ENCODE assay signal across 8 mouse cellular contexts in the genomic region with DNA sequence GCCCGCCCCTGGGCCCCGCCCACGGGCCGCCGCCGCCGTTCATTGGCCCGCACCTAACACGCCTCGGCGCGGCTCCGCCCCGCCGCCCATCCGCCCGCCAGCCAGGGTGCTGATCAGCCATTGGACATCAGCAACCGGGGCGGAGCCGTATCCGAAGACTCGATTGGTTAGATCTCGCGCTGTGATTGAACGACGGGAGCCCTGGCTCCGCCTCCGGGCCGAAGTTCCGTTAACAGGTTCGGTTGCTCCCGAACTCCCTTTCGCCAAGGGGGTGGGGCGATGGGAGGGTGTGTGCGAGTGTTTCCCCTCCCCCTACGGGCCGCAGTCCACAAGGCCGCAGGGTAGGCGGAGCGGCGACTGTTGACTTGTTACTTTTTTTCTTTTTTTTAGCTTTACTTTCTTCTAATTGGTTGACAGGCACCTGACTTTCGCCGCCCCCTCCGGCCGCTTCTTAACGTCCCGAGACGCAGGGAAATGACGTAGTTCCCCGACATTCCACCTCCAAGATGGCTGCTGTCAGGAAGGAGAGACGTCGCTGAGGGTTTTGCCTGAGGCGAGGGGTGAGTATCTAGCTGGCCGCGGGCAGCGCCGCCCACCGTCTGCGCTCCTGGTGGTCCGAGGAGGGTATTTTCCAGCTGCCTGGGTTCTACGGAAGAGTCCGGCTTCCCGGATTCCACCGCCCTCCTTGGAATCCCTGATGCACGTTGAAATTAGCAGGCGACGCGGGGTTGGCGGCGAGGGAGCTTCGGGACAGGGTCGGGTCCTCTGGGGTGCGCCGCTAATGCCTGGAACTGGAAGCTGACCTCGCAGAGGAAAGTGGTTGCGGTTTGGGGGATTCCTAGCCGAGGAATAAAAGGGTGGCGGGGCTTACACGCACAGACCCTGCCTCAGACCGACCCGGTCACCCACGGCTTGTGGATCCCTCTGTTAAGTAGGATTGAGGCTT. TPM values are rescaled to one million over a fixed set of nuclear protein-coding genes. Genes with fewer than 3 reads are reported as not detected.
DNase-seq lines count a peak whose midpoint lies in the region; ATAC-seq and TF ChIP-seq lines count a peak whose summit lies in the region.

A gene (plus strand): TSS at position 259 of the 946 bp plus-strand sequence.

- intact Hi-C loops in heart, postnatal 10 days (cut with DNase I), result no loop called here

- ATAC-seq in cerebellum, adult (ENCODE audit: insufficient number of reproducible peaks, low FRiP score, low TSS enrichment), result peak; percentile 96
- ATAC-seq in forebrain, embryonic 13.5 days, result peak; percentile 97
- peak; percentile 92 for ATAC-seq in liver, postnatal 0 days
- peak; percentile 98 for ATAC-seq in neural tube, embryonic 14.5 days (ENCODE audit: low read depth)

- no peak for TF ChIP-seq CTCF in ES-Bruce4 (IDR thresholded peaks at IDR 0.05; ENCODE audit: low read depth, low read length)
- peak; percentile 37 for TF ChIP-seq CTCF in liver, postnatal 0 days (IDR thresholded peaks at IDR 0.05; ENCODE audit: low read depth)

- TF ChIP-seq POLR2A in ES-Bruce4 (IDR thresholded peaks at IDR 0.05; ENCODE audit: insufficient read depth, low read length), result no peak

- no peaks in the 10 kb centered on the region for H3K27me3 ChIP-seq in ES-Bruce4 (ENCODE audit: control insufficient read depth, insufficient read depth, low read length, poor library complexity, severe bottlenecking)
- no peaks in the 10 kb centered on the region for H3K27me3 ChIP-seq in forebrain, embryonic 13.5 days
- H3K27me3 ChIP-seq in liver, postnatal 0 days (ENCODE audit: insufficient read depth, low read length), result no peaks in the 10 kb centered on the region
- 0 out of 2 replicates have a peak, but pooled peaks cover 3% of the 10 kb centered on the region for H3K27me3 ChIP-seq in neural tube, embryonic 14.5 days (ENCODE audit: control insufficient read depth, insufficient read depth, low read length)

- no peaks in the 10 kb centered on the region for H3K9me3 ChIP-seq in ES-Bruce4 (replicated peaks; ENCODE audit: control insufficient read depth, insufficient read depth, low read length, poor library complexity, severe bottlenecking)
- no peaks in the 10 kb centered on the region for H3K9me3 ChIP-seq in forebrain, embryonic 13.5 days (replicated peaks)
- no peaks in the 10 kb centered on the region for H3K9me3 ChIP-seq in liver, postnatal 0 days (ENCODE audit: low read length)
- no peaks in the 10 kb centered on the region for H3K9me3 ChIP-seq in neural tube, embryonic 14.5 days (ENCODE audit: control insufficient read depth, low read length)

- H3K4me3 ChIP-seq in ES-Bruce4 (ENCODE audit: low read depth, low read length), result peak within 1 kb of the TSS; percentile 87
- H3K4me3 ChIP-seq in forebrain, embryonic 13.5 days, result peak within 1 kb of the TSS; percentile 97
- peak within 1 kb of the TSS; percentile 99 for H3K4me3 ChIP-seq in liver, postnatal 0 days (ENCODE audit: low read depth, low read length)
- H3K4me3 ChIP-seq in neural tube, embryonic 14.5 days (ENCODE audit: low read depth, low read length), result peak within 1 kb of the TSS; percentile 97

- peak; percentile 100 for DNase-seq in heart, postnatal 10 days
- DNase-seq in large intestine, adult 2 months (ENCODE audit: low read depth, low spot score), result peak; percentile 98
- DNase-seq in liver, postnatal 0 days, result peak; percentile 99
- DNase-seq in testis, postnatal 10 days (ENCODE audit: low spot score), result peak; percentile 99

- WGBS in forebrain, embryonic 13.5 days, result under 1% methylated on average over 77 of the region's 82 CpGs
- under 1% methylated on average over 77 of the region's 82 CpGs for WGBS in large intestine, adult 2 months
- under 1% methylated on average over 75 of the region's 82 CpGs for WGBS in liver, postnatal 0 days (ENCODE audit: insufficient replicate concordance)
- WGBS in neural tube, embryonic 14.5 days, result under 1% methylated on average over 79 of the region's 82 CpGs

- H3K36me3 ChIP-seq in ES-Bruce4 (ENCODE audit: control insufficient read depth, insufficient read depth, low read length, poor library complexity, severe bottlenecking), result 0 out of 2 replicates have a peak, but pooled peaks cover 6% of the 10 kb centered on the region
- H3K36me3 ChIP-seq in forebrain, embryonic 13.5 days (ENCODE audit: poor library complexity, severe bottlenecking), result peaks cover 24% of the 10 kb centered on the region
- H3K36me3 ChIP-seq in liver, postnatal 0 days (replicated peaks; ENCODE audit: insufficient read depth, low read length), result peaks cover 12% of the 10 kb centered on the region
- H3K36me3 ChIP-seq in neural tube, embryonic 14.5 days (ENCODE audit: control insufficient read depth, insufficient read depth, low read length), result peaks cover 6% of the 10 kb centered on the region; the same call in 1 of the 2 replicates

- H3K27ac ChIP-seq in ES-Bruce4 (ENCODE audit: insufficient read depth, low read length), result peak within 1 kb of the TSS; percentile 55; the same call in 1 of the 2 replicates
- H3K27ac ChIP-seq in forebrain, embryonic 13.5 days, result peak within 1 kb of the TSS; percentile 78
- peak within 1 kb of the TSS; percentile 99 for H3K27ac ChIP-seq in liver, postnatal 0 days (ENCODE audit: low read depth)
- peak within 1 kb of the TSS; percentile 81 for H3K27ac ChIP-seq in neural tube, embryonic 14.5 days (ENCODE audit: low read depth, low read length)

- no peak for TF ChIP-seq EP300 in ES-Bruce4 (IDR thresholded peaks at IDR 0.05; ENCODE audit: insufficient read depth, low read depth, low read length)
- TF ChIP-seq EP300 in liver, postnatal 0 days (IDR thresholded peaks at IDR 0.05; ENCODE audit: low read depth), result peak; percentile 91

- no peaks in the 10 kb centered on the region for H3K4me1 ChIP-seq in ES-Bruce4 (ENCODE audit: control insufficient read depth, insufficient read depth, low read length)
- H3K4me1 ChIP-seq in forebrain, embryonic 13.5 days, result peaks cover 32% of the 10 kb centered on the region
- peaks cover 24% of the 10 kb centered on the region for H3K4me1 ChIP-seq in liver, postnatal 0 days (ENCODE audit: insufficient read depth)
- H3K4me1 ChIP-seq in neural tube, embryonic 14.5 days (ENCODE audit: control insufficient read depth, insufficient read depth, low read length), result peaks cover 17% of the 10 kb centered on the region

- peak within 1 kb of the TSS; percentile 94 for H3K9ac ChIP-seq in ES-Bruce4 (ENCODE audit: low read depth, poor library complexity, severe bottlenecking)
- peak within 1 kb of the TSS; percentile 91 for H3K9ac ChIP-seq in forebrain, embryonic 13.5 days
- H3K9ac ChIP-seq in liver, postnatal 0 days (replicated peaks), result peak within 1 kb of the TSS; percentile 100
- peak within 1 kb of the TSS; percentile 91 for H3K9ac ChIP-seq in neural tube, embryonic 14.5 days (replicated peaks; ENCODE audit: low read depth, low read length)

- peak within 1 kb of the TSS; percentile 95 for H3K4me2 ChIP-seq in forebrain, embryonic 13.5 days
- peak within 1 kb of the TSS; percentile 94 for H3K4me2 ChIP-seq in liver, postnatal 0 days (ENCODE audit: low read depth, low read length)
- peak within 1 kb of the TSS; percentile 90 for H3K4me2 ChIP-seq in neural tube, embryonic 14.5 days (ENCODE audit: low read depth, low read length)

RNA-seq across cellular contexts. Expression of the gene that starts here (rescaled TPM):
- 66.9 and 69.8 TPM in 2 replicates for polyA plus RNA-seq in ES-Bruce4 (2011; ENCODE audit: insufficient read depth, insufficient read length, low read depth, missing spikeins)
- polyA plus RNA-seq in forebrain, embryonic 13.5 days (2015; fragmentation: Nextera tagmentation; extraction: Ambion mirVana), result 4.5 and 5.3 TPM in 2 replicates
- 10 to 100 TPM; 29.0 to 30.6 TPM for total RNA-seq in heart, postnatal 10 days (2021)
- 9.4 and 13.7 TPM in 2 replicates for polyA plus RNA-seq in large intestine, adult 2 months (2012; rRNA removed)
- polyA plus RNA-seq in liver, postnatal 0 days (2015; fragmentation: Nextera tagmentation; extraction: Ambion mirVana), result 1.7 and 1.8 TPM in 2 replicates
- 3.7 and 6.0 TPM in 2 replicates for polyA plus RNA-seq in neural tube, embryonic 14.5 days (2014; fragmentation: Nextera tagmentation; extraction: Ambion mirVana)

Comparison
In these comparisons a context has a peak if more than half of its experiments do, and no peak if none do; other contexts are left out.
1. Peak in every context shown above with its lines: DNase-seq, ATAC-seq, H3K4me3 ChIP-seq and H3K27ac ChIP-seq.